Comparison of ENCODE assay signal across 29 mouse cellular contexts in the genomic region with DNA sequence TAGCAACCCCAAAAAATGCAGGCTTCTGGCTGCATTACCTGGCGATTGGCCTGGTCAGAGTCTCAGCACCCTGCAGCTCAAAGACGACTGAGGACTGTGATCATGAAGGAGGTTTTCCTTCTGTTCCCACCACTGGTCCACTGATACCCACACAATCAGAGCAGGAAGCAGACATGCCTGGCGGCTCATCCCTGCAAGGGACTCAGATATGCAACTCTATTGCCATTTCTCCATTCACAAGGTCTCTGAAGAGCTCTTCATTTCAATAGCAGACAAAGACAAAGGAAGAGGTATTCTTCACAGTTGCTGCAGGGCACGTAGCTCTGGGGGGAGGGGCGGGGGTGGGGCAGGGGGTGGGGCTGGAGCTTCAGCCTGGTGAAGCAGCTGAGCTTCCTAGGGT.
DNase-seq lines count a peak whose midpoint lies in the region; ATAC-seq and TF ChIP-seq lines count a peak whose summit lies in the region.
"Had no signal": no experiment of that assay in that cellular context is flagged by ENCODE, and none has a peak within 500 bp of the region (broad histone marks: within the 10 kb centered on the region; RNA-seq: fewer than 3 reads in every experiment).

No protein-coding gene starts in this region.

- no peak overlapping the region for H3K4me2 ChIP-seq in forebrain, embryonic 13.5 days
- no peak overlapping the region for H3K4me2 ChIP-seq in forebrain, embryonic 14.5 days (ENCODE audit: low read length)
- no peak overlapping the region for H3K4me2 ChIP-seq in midbrain, embryonic 14.5 days (ENCODE audit: low read length)
- H3K4me2 ChIP-seq: embryonic facial prominence, embryonic 13.5 days; forebrain, embryonic 12.5 days; heart, embryonic 13.5 days; hindbrain, embryonic 14.5 days had no signal

- no peaks in the 10 kb centered on the region for H3K36me3 ChIP-seq in forebrain, embryonic 13.5 days (ENCODE audit: poor library complexity, severe bottlenecking)
- H3K36me3 ChIP-seq in forebrain, embryonic 14.5 days (ENCODE audit: control insufficient read depth, insufficient read depth, low read length), result no peaks in the 10 kb centered on the region
- no peaks in the 10 kb centered on the region for H3K36me3 ChIP-seq in midbrain, embryonic 10.5 days
- H3K36me3 ChIP-seq in midbrain, embryonic 14.5 days (ENCODE audit: control insufficient read depth, insufficient read depth, low read length), result no peaks in the 10 kb centered on the region
- H3K36me3 ChIP-seq in ES-Bruce4 (ENCODE audit: control insufficient read depth, insufficient read depth, low read length, poor library complexity, severe bottlenecking), result no peaks in the 10 kb centered on the region
- H3K36me3 ChIP-seq in embryonic facial prominence, embryonic 10.5 days (replicated peaks), result no peaks in the 10 kb centered on the region
- H3K36me3 ChIP-seq: embryonic facial prominence, embryonic 13.5 days; forebrain, embryonic 12.5 days; heart, embryonic 10.5 days; heart, embryonic 13.5 days had no signal

- H3K4me1 ChIP-seq in forebrain, embryonic 13.5 days, result peaks cover 14% of the 10 kb centered on the region; the same call in 1 of the 2 replicates
- no peaks in the 10 kb centered on the region for H3K4me1 ChIP-seq in forebrain, embryonic 14.5 days (ENCODE audit: control insufficient read depth, insufficient read depth, low read length)
- peaks cover 19% of the 10 kb centered on the region for H3K4me1 ChIP-seq in midbrain, embryonic 10.5 days
- H3K4me1 ChIP-seq in midbrain, embryonic 14.5 days (ENCODE audit: control insufficient read depth, insufficient read depth, low read length), result 0 out of 2 replicates have a peak, but pooled peaks cover 7% of the 10 kb centered on the region
- H3K4me1 ChIP-seq in ES-Bruce4 (ENCODE audit: control insufficient read depth, insufficient read depth, low read length), result peaks cover 23% of the 10 kb centered on the region
- H3K4me1 ChIP-seq in embryonic facial prominence, embryonic 10.5 days, result peaks cover 7% of the 10 kb centered on the region; the same call in 1 of the 2 replicates
- H3K4me1 ChIP-seq: embryonic facial prominence, embryonic 13.5 days; heart, embryonic 10.5 days; heart, embryonic 13.5 days had no signal

- H3K27me3 ChIP-seq in forebrain, embryonic 13.5 days, result no peaks in the 10 kb centered on the region
- H3K27me3 ChIP-seq in forebrain, embryonic 14.5 days (replicated peaks; ENCODE audit: control insufficient read depth, insufficient read depth, low read length), result no peaks in the 10 kb centered on the region
- no peaks in the 10 kb centered on the region for H3K27me3 ChIP-seq in midbrain, embryonic 10.5 days (ENCODE audit: low read depth, poor library complexity, severe bottlenecking)
- no peaks in the 10 kb centered on the region for H3K27me3 ChIP-seq in midbrain, embryonic 14.5 days (ENCODE audit: control insufficient read depth, insufficient read depth, low read length)
- H3K27me3 ChIP-seq in ES-Bruce4 (ENCODE audit: control insufficient read depth, insufficient read depth, low read length, poor library complexity, severe bottlenecking), result no peaks in the 10 kb centered on the region
- no peaks in the 10 kb centered on the region for H3K27me3 ChIP-seq in embryonic facial prominence, embryonic 10.5 days (replicated peaks; ENCODE audit: low read depth, poor library complexity, severe bottlenecking)
- H3K27me3 ChIP-seq: embryonic facial prominence, embryonic 13.5 days; forebrain, embryonic 12.5 days; heart, embryonic 13.5 days had no signal

- no peak for TF ChIP-seq CTCF in ES-Bruce4 (IDR thresholded peaks at IDR 0.05; ENCODE audit: low read depth, low read length)

- H3K27ac ChIP-seq in forebrain, embryonic 13.5 days, result 0 out of 2 replicates have a peak overlapping the region, but pooled peaks have one; percentile 21
- H3K27ac ChIP-seq in forebrain, embryonic 14.5 days (ENCODE audit: low read depth, low read length), result no peak overlapping the region
- peak overlapping the region; percentile 64 for H3K27ac ChIP-seq in midbrain, embryonic 10.5 days (replicated peaks)
- H3K27ac ChIP-seq in midbrain, embryonic 14.5 days (replicated peaks; ENCODE audit: low read depth, low read length), result no peak overlapping the region
- peak overlapping the region; percentile 38 for H3K27ac ChIP-seq in ES-Bruce4 (ENCODE audit: insufficient read depth, low read length)
- H3K27ac ChIP-seq in embryonic facial prominence, embryonic 10.5 days (replicated peaks), result no peak overlapping the region
- H3K27ac ChIP-seq: embryonic facial prominence, embryonic 13.5 days; forebrain, embryonic 12.5 days; gastrocnemius, adult 2 months; heart, embryonic 10.5 days; heart, embryonic 13.5 days; hindbrain, embryonic 14.5 days had no signal

- TF ChIP-seq POLR2A in ES-Bruce4 (IDR thresholded peaks at IDR 0.05; ENCODE audit: insufficient read depth, low read length), result no peak

- 5% methylated on average over 5 of the region's 5 CpGs for WGBS in forebrain, embryonic 13.5 days
- WGBS in forebrain, embryonic 14.5 days, result 9% methylated on average over 5 of the region's 5 CpGs
- WGBS in midbrain, embryonic 10.5 days, result 14% methylated on average over 5 of the region's 5 CpGs
- 8% methylated on average over 5 of the region's 5 CpGs for WGBS in midbrain, embryonic 14.5 days
- 14% methylated on average over 5 of the region's 5 CpGs for WGBS in embryonic facial prominence, embryonic 10.5 days

- DNase-seq in forebrain, embryonic 14.5 days (ENCODE audit: low spot score), result no peak
- DNase-seq in midbrain, embryonic 10.5 days (ENCODE audit: low spot score), result no peak
- DNase-seq in midbrain, embryonic 14.5 days, result no peak
- DNase-seq in R1 (ENCODE audit: low read depth, low spot score), result peak; percentile 52
- no peak for DNase-seq in embryonic facial prominence, embryonic 10.5 days (ENCODE audit: low spot score)
- DNase-seq in heart, adult 9 months (ENCODE audit: low spot score in 2 of 2), result no peak
- DNase-seq: adrenal gland, adult 2 months; adrenal gland, postnatal 14 days; B cell, adult 2 months; cerebellum, adult 11-12 months; cerebellum, adult 8-10 months; cerebellum, postnatal 10 days; cerebellum, postnatal 36 days; forebrain, postnatal 0 days; gastrocnemius, adult 2 months; gastrocnemius, postnatal 25 days; heart, adult 18-20 months; heart, postnatal 14 days; heart, postnatal 4 days; kidney, adult 2 months had no signal

- H3K9ac ChIP-seq in forebrain, embryonic 13.5 days, result no peak overlapping the region
- no peak overlapping the region for H3K9ac ChIP-seq in forebrain, embryonic 14.5 days (ENCODE audit: low read length)
- no peak overlapping the region for H3K9ac ChIP-seq in midbrain, embryonic 14.5 days (replicated peaks; ENCODE audit: low read length)
- H3K9ac ChIP-seq in ES-Bruce4 (ENCODE audit: low read depth, poor library complexity, severe bottlenecking), result no peak overlapping the region
- H3K9ac ChIP-seq: embryonic facial prominence, embryonic 13.5 days; forebrain, embryonic 12.5 days; forebrain, postnatal 0 days; heart, embryonic 13.5 days; hindbrain, embryonic 14.5 days had no signal

- peak; percentile 74; the same call in 1 of the 2 replicates for TF ChIP-seq EP300 in ES-Bruce4 (IDR thresholded peaks at IDR 0.05; ENCODE audit: insufficient read depth, low read depth, low read length)

- H3K9me3 ChIP-seq in forebrain, embryonic 13.5 days (replicated peaks), result no peaks in the 10 kb centered on the region
- no peaks in the 10 kb centered on the region for H3K9me3 ChIP-seq in forebrain, embryonic 14.5 days (replicated peaks; ENCODE audit: control insufficient read depth, low read length)
- no peaks in the 10 kb centered on the region for H3K9me3 ChIP-seq in midbrain, embryonic 10.5 days (replicated peaks)
- no peaks in the 10 kb centered on the region for H3K9me3 ChIP-seq in midbrain, embryonic 14.5 days (ENCODE audit: control insufficient read depth, low read length)
- 0 out of 2 replicates have a peak, but pooled peaks cover 5% of the 10 kb centered on the region for H3K9me3 ChIP-seq in ES-Bruce4 (replicated peaks; ENCODE audit: control insufficient read depth, insufficient read depth, low read length, poor library complexity, severe bottlenecking)
- H3K9me3 ChIP-seq in embryonic facial prominence, embryonic 10.5 days, result 0 out of 2 replicates have a peak, but pooled peaks cover 2% of the 10 kb centered on the region
- H3K9me3 ChIP-seq: embryonic facial prominence, embryonic 13.5 days; forebrain, embryonic 12.5 days; heart, embryonic 10.5 days; heart, embryonic 13.5 days had no signal

- no peak overlapping the region for H3K4me3 ChIP-seq in forebrain, embryonic 13.5 days
- H3K4me3 ChIP-seq in forebrain, embryonic 14.5 days (ENCODE audit: low read depth, low read length), result no peak overlapping the region
- H3K4me3 ChIP-seq in midbrain, embryonic 10.5 days, result no peak overlapping the region
- no peak overlapping the region for H3K4me3 ChIP-seq in midbrain, embryonic 14.5 days (replicated peaks; ENCODE audit: low read depth, low read length)
- H3K4me3 ChIP-seq in ES-Bruce4 (ENCODE audit: low read depth, low read length), result no peak overlapping the region
- H3K4me3 ChIP-seq in embryonic facial prominence, embryonic 10.5 days, result no peak overlapping the region
- H3K4me3 ChIP-seq: embryonic facial prominence, embryonic 13.5 days; erythroblast, embryonic 14.5 days; forebrain, embryonic 12.5 days; gastrocnemius, adult 2 months; heart, embryonic 10.5 days; heart, embryonic 13.5 days had no signal

- no peak for ATAC-seq in forebrain, embryonic 13.5 days
- no peak for ATAC-seq in forebrain, embryonic 14.5 days
- no peak for ATAC-seq in midbrain, embryonic 14.5 days (ENCODE audit: low FRiP score, low TSS enrichment)
- ATAC-seq: forebrain, postnatal 0 days; intestine, postnatal 0 days had no signal

Comparison
In these comparisons a context has a peak if more than half of its experiments do, and no peak if none do; other contexts are left out.
1. H3K27ac ChIP-seq: peak in forebrain, embryonic 13.5 days (single experiment), midbrain, embryonic 10.5 days (single experiment) and ES-Bruce4 (single experiment); none in forebrain, embryonic 14.5 days (single experiment), midbrain, embryonic 14.5 days (single experiment) and embryonic facial prominence, embryonic 10.5 days (single experiment).